Mouse (Mus musculus) urinary bladder, adult 18-20 months (tissue): Measurements from ENCODE around the gene Tnfsf4.

Experiments used
- DNase-seq, 2 experiments: peaks; one replicate each; pipeline ENCODE4 v3.0.0; 2022; ENCODE audit warnings: low spot score in 2 of 2, mixed read lengths in 2 of 2

Gene Tnfsf4

GRCm38 (mm10) chr1:161452250-161452649 lies 57.0 kb downstream of the Tnfsf4 start:
- DNase-seq, result no peak

GRCm38 (mm10) chr1:161463388-161464085 lies 68.3 kb downstream of the Tnfsf4 start:
- DNase-seq, result no peak
